Mouse (Mus musculus) limb, embryonic 11.5 days (tissue): ENCODE results near the gene Rgcc. TPM values are rescaled to one million over a fixed set of nuclear protein-coding genes. Genes with fewer than 3 reads are reported as not detected.

ENCODE experiments used
- ATAC-seq: fragments of 200-750 bp; cut with Nextera tagmentation; 2 replicates; pipeline ENCODE4 v1.8.0; 2017; ENCODE audit warnings: low read depth; ENCODE audit not compliant: insufficient number of reproducible peaks, low FRiP score, low TSS enrichment
- DNase-seq: peaks from one replicate; pipeline ENCODE4 v3.0.0-alpha.2; 2015; ENCODE audit warnings: low spot score
- H3K27ac ChIP-seq: fragments of 300-500 bp; sonication (generic); replicated peaks from 2 replicates; pipeline ENCODE4 v1.5.1; 2014; ENCODE audit warnings: low read depth, mild to moderate bottlenecking, low read length
- H3K27me3 ChIP-seq: fragments of 300-500 bp; sonication (generic); 2 replicates; pipeline ENCODE4 v1.6.1; 2014; ENCODE audit warnings: mild to moderate bottlenecking, low read length, mixed read lengths; ENCODE audit not compliant: control insufficient read depth, insufficient read depth
- H3K36me3 ChIP-seq: fragments of 300-500 bp; sonication (generic); 2 replicates; pipeline ENCODE4 v1.6.1; 2014; ENCODE audit warnings: mild to moderate bottlenecking, low read length, moderate library complexity, mixed read lengths; ENCODE audit not compliant: control insufficient read depth, insufficient read depth
- H3K4me1 ChIP-seq: fragments of 300-500 bp; sonication (generic); 2 replicates; pipeline ENCODE4 v1.6.1; 2014; ENCODE audit warnings: low read length, mixed read lengths; ENCODE audit not compliant: control insufficient read depth, insufficient read depth
- H3K4me2 ChIP-seq: fragments of 300-500 bp; sonication (generic); 2 replicates; pipeline ENCODE4 v1.6.1; 2014; ENCODE audit warnings: low read depth, mild to moderate bottlenecking, moderate library complexity; ENCODE audit not compliant: severe bottlenecking
- H3K4me3 ChIP-seq: fragments of 300-500 bp; sonication (generic); 2 replicates; pipeline ENCODE4 v1.5.1; 2014; ENCODE audit warnings: low read depth, low read length
- H3K9ac ChIP-seq: fragments of 300-500 bp; sonication (generic); 2 replicates; pipeline ENCODE4 v1.6.1; 2014; ENCODE audit warnings: mild to moderate bottlenecking, low read length
- H3K9me3 ChIP-seq: fragments of 300-500 bp; sonication (generic); 2 replicates; pipeline ENCODE4 v1.6.1; 2016; ENCODE audit warnings: low read length; ENCODE audit not compliant: control insufficient read depth
- WGBS: fragments of 180-500 bp; shearing (Covaris S2); extraction: QIAGEN DNeasy Blood & Tissue Kit; methylation state at CpG from one replicate; pipeline ENCODE4 v1.1.7; 2014; 5-methylcytosine and 5-hydroxymethylcytosine counted together
- polyA plus RNA-seq: library from polyadenylated mRNA; unstranded; fragments of >200 nt; fragmentation: Nextera tagmentation; extraction: Ambion mirVana; gene quantifications from 2 replicates; pipeline ENCODE4 v1.2.1, GENCODE M21; 2014

Gene Rgcc
- polyA plus RNA-seq, 1 experiment from 2014 or later, result 19.6 TPM

DNA sequence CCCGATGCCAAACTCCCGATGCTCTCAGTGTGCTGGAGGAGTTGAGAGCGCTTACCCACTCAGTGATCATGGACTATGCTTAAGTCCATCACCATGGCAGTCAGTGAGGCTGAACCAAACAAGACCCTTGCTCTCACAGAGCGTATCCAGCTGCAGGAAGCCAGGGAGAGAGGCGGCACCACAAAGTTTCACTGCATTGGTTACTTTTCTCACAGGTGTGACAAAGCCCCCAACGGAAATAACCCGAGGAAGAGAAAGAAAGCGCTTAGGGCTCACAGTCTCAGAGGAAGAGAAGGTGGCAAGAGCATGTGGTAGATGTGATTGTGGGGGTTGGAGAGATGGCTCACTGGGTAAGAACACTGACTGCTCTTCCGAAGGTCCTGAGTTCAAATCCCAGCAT lies 21.0 kb downstream of the Rgcc start:
- Histone ChIP-seq H3K4me3 (no peak overlapping the region), H3K9me3 (no peaks in the 10 kb centered on the region), H3K9ac (no peak overlapping the region), H3K27me3 (no peaks in the 10 kb centered on the region), H3K27ac (no peak overlapping the region), H3K36me3 (no peaks in the 10 kb centered on the region), H3K4me2 (no peak overlapping the region), H3K4me1 (no peaks in the 10 kb centered on the region)
- ATAC-seq (no peak), DNase-seq (no peak)
- 93% methylated on average over 9 of the region's 9 CpGs for WGBS

DNA sequence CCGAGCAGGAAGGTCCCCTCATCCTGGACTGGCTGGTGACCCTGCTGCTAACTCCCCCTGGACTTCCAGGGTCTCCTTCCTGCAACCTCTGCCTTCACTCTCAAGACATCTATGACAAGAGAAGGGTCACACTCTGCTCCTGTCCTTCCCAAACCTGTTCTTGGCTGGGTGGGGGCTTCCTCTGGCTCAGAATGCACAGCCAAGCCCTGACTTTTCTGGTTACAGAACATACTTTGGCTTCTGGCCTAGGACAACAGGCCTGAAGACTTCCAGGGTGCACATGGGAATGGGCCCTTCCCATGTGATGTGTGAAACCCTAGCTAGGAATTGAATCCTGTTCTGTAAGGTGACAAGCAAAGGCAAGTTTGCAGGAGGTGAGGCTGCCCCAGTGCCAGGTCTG lies 22.0 kb downstream of the Rgcc start:
- Histone ChIP-seq H3K4me3 (no peak overlapping the region), H3K9ac (no peak overlapping the region), H3K9me3 (no peaks in the 10 kb centered on the region), H3K36me3 (no peaks in the 10 kb centered on the region), H3K4me1 (no peaks in the 10 kb centered on the region), H3K27ac (no peak overlapping the region), H3K4me2 (no peak overlapping the region), H3K27me3 (no peaks in the 10 kb centered on the region)
- no peak for ATAC-seq
- no peak for DNase-seq
- WGBS, result 59% methylated on average over 1 of the region's 1 CpGs

DNA sequence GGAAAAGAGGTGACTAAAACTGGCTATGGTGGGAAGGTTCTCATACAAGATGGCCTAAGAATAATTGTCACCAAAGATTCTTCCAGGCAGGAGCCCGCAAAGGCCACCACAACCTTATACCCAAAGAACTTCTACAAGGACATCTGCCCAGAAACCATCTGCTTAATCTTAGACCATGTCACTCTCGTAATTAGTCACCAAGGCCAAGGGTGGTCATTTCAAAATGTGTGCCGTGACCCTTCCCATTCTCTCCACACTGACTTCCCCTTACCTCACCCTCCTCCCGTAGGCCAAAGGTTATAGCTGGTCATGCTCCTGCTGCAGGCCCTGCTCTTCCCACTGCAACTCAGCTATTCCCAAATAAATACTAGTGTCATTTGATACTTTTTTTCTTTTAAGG lies 22.5 kb downstream of the Rgcc start:
- Histone ChIP-seq H3K9ac (no peak overlapping the region), H3K9me3 (no peaks in the 10 kb centered on the region), H3K27me3 (no peaks in the 10 kb centered on the region), H3K4me3 (no peak overlapping the region), H3K36me3 (no peaks in the 10 kb centered on the region), H3K4me1 (peaks cover 2% of the 10 kb centered on the region; the same call in 1 of the 2 replicates), H3K27ac (no peak overlapping the region), H3K4me2 (no peak overlapping the region)
- no peak for DNase-seq
- WGBS, result 69% methylated on average over 4 of the region's 4 CpGs
- ATAC-seq, result no peak

- H3K27ac ChIP-seq, result no peak overlapping the region
- WGBS, result 63% methylated on average over 7 of the region's 7 CpGs
These were observed 23.5 kb downstream of the Rgcc start for GRCm38 (mm10) chr14:79277922-79278321.

GRCm38 (mm10) chr14:79275870-79276395 lies 25.5 kb downstream of the Rgcc start:
- DNase-seq (no peak), ATAC-seq (no peak)
- Histone ChIP-seq H3K4me1 (peaks cover 5% of the 10 kb centered on the region; the same call in 1 of the 2 replicates), H3K4me2 (no peak overlapping the region), H3K36me3 (no peaks in the 10 kb centered on the region), H3K9me3 (no peaks in the 10 kb centered on the region), H3K27me3 (no peaks in the 10 kb centered on the region), H3K9ac (no peak overlapping the region), H3K4me3 (no peak overlapping the region), H3K27ac (no peak overlapping the region)
- 76% methylated on average over 8 of the region's 8 CpGs for WGBS

More at GRCm38 (mm10) chr14:79277922-79278321, 23.5 kb downstream of the Rgcc start:
- Histone ChIP-seq H3K9ac (no peak overlapping the region), H3K27me3 (no peaks in the 10 kb centered on the region), H3K36me3 (no peaks in the 10 kb centered on the region), H3K4me2 (no peak overlapping the region), H3K4me3 (no peak overlapping the region), H3K9me3 (no peaks in the 10 kb centered on the region), H3K4me1 (peaks cover 5% of the 10 kb centered on the region; the same call in 1 of the 2 replicates)
- DNase-seq, result no peak
- no peak for ATAC-seq

GRCm38 (mm10) chr14:79275441-79275840 lies 26.0 kb downstream of the Rgcc start:
- Histone ChIP-seq H3K4me2 (no peak overlapping the region), H3K27me3 (no peaks in the 10 kb centered on the region), H3K4me1 (peaks cover 5% of the 10 kb centered on the region; the same call in 1 of the 2 replicates), H3K9me3 (no peaks in the 10 kb centered on the region), H3K36me3 (no peaks in the 10 kb centered on the region), H3K4me3 (no peak overlapping the region), H3K9ac (no peak overlapping the region), H3K27ac (no peak overlapping the region)
- WGBS, result 65% methylated on average over 3 of the region's 3 CpGs
- DNase-seq (no peak), ATAC-seq (no peak)

- Histone ChIP-seq H3K4me1 (peaks cover 5% of the 10 kb centered on the region; the same call in 1 of the 2 replicates), H3K27ac (no peak overlapping the region), H3K4me2 (no peak overlapping the region), H3K27me3 (no peaks in the 10 kb centered on the region), H3K4me3 (no peak overlapping the region), H3K9me3 (no peaks in the 10 kb centered on the region), H3K9ac (no peak overlapping the region), H3K36me3 (no peaks in the 10 kb centered on the region)
- WGBS, result 69% methylated on average over 15 of the region's 15 CpGs
- DNase-seq, result no peak
- ATAC-seq, result no peak; the same call in 1 of the 2 replicates
These were observed 27.6 kb downstream of the Rgcc start for GRCm38 (mm10) chr14:79273697-79274477.

DNA sequence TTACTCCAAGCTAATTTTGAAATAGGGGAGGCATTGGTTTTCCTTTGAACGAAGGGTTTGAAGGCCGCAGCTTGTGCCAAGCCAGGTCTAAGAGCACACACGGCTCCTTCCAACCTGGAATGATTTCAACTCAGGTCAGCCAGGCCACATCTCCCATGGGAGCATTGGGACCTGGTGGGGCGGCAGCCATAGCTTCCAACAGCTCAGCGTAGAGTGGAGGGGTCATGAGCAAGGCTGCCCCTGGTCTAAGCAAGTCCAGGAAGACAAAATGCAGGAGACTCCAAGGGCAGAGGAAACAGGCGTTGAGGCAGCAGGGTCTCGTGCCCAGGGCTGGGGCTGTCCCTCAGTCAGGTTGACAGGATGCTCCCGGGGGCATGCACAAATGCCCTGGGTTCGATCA lies 28.5 kb downstream of the Rgcc start:
- Histone ChIP-seq H3K9ac (no peak overlapping the region), H3K4me3 (no peak overlapping the region), H3K36me3 (no peaks in the 10 kb centered on the region), H3K4me2 (no peak overlapping the region), H3K9me3 (no peaks in the 10 kb centered on the region), H3K27me3 (no peaks in the 10 kb centered on the region), H3K27ac (no peak overlapping the region), H3K4me1 (peaks cover 5% of the 10 kb centered on the region; the same call in 1 of the 2 replicates)
- 87% methylated on average over 9 of the region's 9 CpGs for WGBS
- no peak for ATAC-seq
- DNase-seq, result no peak
